Comparison of ENCODE assay signal across 28 mouse cellular contexts in genomic region chr10:49704446-49704845, GRCm38 (mm10).
A peak's percentile ranks its signal among the peaks of the same experiment; 100 is the strongest.
DNase-seq lines count a peak whose midpoint lies in the region; ATAC-seq and TF ChIP-seq lines count a peak whose summit lies in the region.
"Had no signal": no experiment of that assay in that cellular context is flagged by ENCODE, and none has a peak within 500 bp of the region (broad histone marks: within the 10 kb centered on the region; RNA-seq: fewer than 3 reads in every experiment).

No protein-coding gene starts in this region.

- no peak overlapping the region for H3K27ac ChIP-seq in hindbrain, postnatal 0 days
- no peak overlapping the region for H3K27ac ChIP-seq in hindbrain, embryonic 14.5 days
- H3K27ac ChIP-seq: embryonic facial prominence, embryonic 10.5 days; embryonic facial prominence, embryonic 13.5 days; forebrain, embryonic 12.5 days; gastrocnemius, adult 2 months; heart, embryonic 15.5 days; hindbrain, embryonic 10.5 days; hindbrain, embryonic 13.5 days had no signal

- ATAC-seq in hindbrain, postnatal 0 days: no peak
- no peak for ATAC-seq in hindbrain, embryonic 14.5 days (ENCODE audit: low FRiP score)
- ATAC-seq: forebrain, postnatal 0 days; intestine, postnatal 0 days; Patski had no signal

- no peaks in the 10 kb centered on the region for H3K9me3 ChIP-seq in hindbrain, postnatal 0 days (ENCODE audit: low read length)
- H3K9me3 ChIP-seq in hindbrain, embryonic 14.5 days (ENCODE audit: control insufficient read depth, low read length): no peaks in the 10 kb centered on the region
- H3K9me3 ChIP-seq: embryonic facial prominence, embryonic 10.5 days; embryonic facial prominence, embryonic 13.5 days; forebrain, embryonic 12.5 days; heart, embryonic 12.5 days; heart, embryonic 15.5 days; hindbrain, embryonic 10.5 days; hindbrain, embryonic 13.5 days had no signal

- H3K9ac ChIP-seq in hindbrain, postnatal 0 days (replicated peaks; ENCODE audit: low read length): no peak overlapping the region
- H3K9ac ChIP-seq in hindbrain, embryonic 14.5 days: no peak overlapping the region
- H3K9ac ChIP-seq: embryonic facial prominence, embryonic 13.5 days; forebrain, embryonic 12.5 days; forebrain, postnatal 0 days; heart, embryonic 12.5 days; heart, embryonic 15.5 days; hindbrain, embryonic 13.5 days had no signal

- H3K4me1 ChIP-seq in hindbrain, postnatal 0 days (ENCODE audit: insufficient read depth, low read length): no peaks in the 10 kb centered on the region
- H3K4me1 ChIP-seq in hindbrain, embryonic 14.5 days (replicated peaks; ENCODE audit: control insufficient read depth, insufficient read depth, low read length): no peaks in the 10 kb centered on the region
- H3K4me1 ChIP-seq: embryonic facial prominence, embryonic 10.5 days; embryonic facial prominence, embryonic 13.5 days; forebrain, embryonic 12.5 days; heart, embryonic 12.5 days; heart, embryonic 15.5 days; hindbrain, embryonic 10.5 days; hindbrain, embryonic 13.5 days had no signal

- no peaks in the 10 kb centered on the region for H3K27me3 ChIP-seq in hindbrain, postnatal 0 days (ENCODE audit: insufficient read depth, low read length)
- H3K27me3 ChIP-seq in hindbrain, embryonic 14.5 days (ENCODE audit: control insufficient read depth, insufficient read depth, low read length): no peaks in the 10 kb centered on the region
- H3K27me3 ChIP-seq: embryonic facial prominence, embryonic 13.5 days; forebrain, embryonic 12.5 days; heart, embryonic 12.5 days; heart, embryonic 15.5 days; hindbrain, embryonic 13.5 days; Patski had no signal

- H3K4me3 ChIP-seq in hindbrain, postnatal 0 days (ENCODE audit: low read length): no peak overlapping the region
- H3K4me3 ChIP-seq in hindbrain, embryonic 14.5 days (replicated peaks; ENCODE audit: low read length): no peak overlapping the region
- H3K4me3 ChIP-seq: embryonic facial prominence, embryonic 10.5 days; embryonic facial prominence, embryonic 13.5 days; erythroblast, embryonic 14.5 days; forebrain, embryonic 12.5 days; gastrocnemius, adult 2 months; heart, embryonic 12.5 days; heart, embryonic 15.5 days; hindbrain, embryonic 10.5 days; hindbrain, embryonic 13.5 days had no signal

- H3K36me3 ChIP-seq in hindbrain, postnatal 0 days (ENCODE audit: insufficient read depth, low read length): no peaks in the 10 kb centered on the region
- no peaks in the 10 kb centered on the region for H3K36me3 ChIP-seq in hindbrain, embryonic 14.5 days (replicated peaks; ENCODE audit: control insufficient read depth, insufficient read depth)
- H3K36me3 ChIP-seq: embryonic facial prominence, embryonic 10.5 days; embryonic facial prominence, embryonic 13.5 days; forebrain, embryonic 12.5 days; heart, embryonic 12.5 days; heart, embryonic 15.5 days; hindbrain, embryonic 10.5 days; hindbrain, embryonic 13.5 days had no signal

- peak; percentile 35 for DNase-seq in cerebellum, adult 9-10 months
- DNase-seq in cerebellum, adult 11-12 months: no peak
- DNase-seq in cerebellum, postnatal 14 days: peak; percentile 43 to 52
- no peak for DNase-seq in cerebellum, adult 8-10 months
- peak; percentile 39 for DNase-seq in hindbrain, postnatal 0 days (ENCODE audit: low spot score)
- DNase-seq in hindbrain, embryonic 14.5 days (ENCODE audit: low spot score): no peak
- DNase-seq in Muller cell, postnatal 12 days (ENCODE audit: inconsistent ontology term): peak; percentile 35
- DNase-seq in ovary, postnatal 36 days (ENCODE audit: low spot score): no peak
- DNase-seq: adrenal gland, postnatal 10 days; adrenal gland, postnatal 36 days; embryo, embryonic 11 days; forebrain, postnatal 0 days; gastrocnemius, adult 2 months; gastrocnemius, postnatal 25 days; heart, adult 18-20 months; heart, postnatal 10 days; heart, postnatal 36 days; kidney, adult 2 months had no signal

- TF ChIP-seq CTCF in hindbrain, postnatal 0 days (IDR thresholded peaks at IDR 0.05; ENCODE audit: low read depth): no peak

- 78% methylated on average over 8 of the region's 8 CpGs for WGBS in hindbrain, postnatal 0 days
- 93% methylated on average over 8 of the region's 8 CpGs for WGBS in hindbrain, embryonic 14.5 days

- H3K4me2 ChIP-seq in hindbrain, postnatal 0 days (ENCODE audit: low read depth, low read length): no peak overlapping the region
- no peak overlapping the region for H3K4me2 ChIP-seq in hindbrain, embryonic 14.5 days (replicated peaks)
- H3K4me2 ChIP-seq: embryonic facial prominence, embryonic 13.5 days; forebrain, embryonic 12.5 days; heart, embryonic 12.5 days; heart, embryonic 15.5 days; hindbrain, embryonic 13.5 days had no signal

Comparison
In these comparisons a context has a peak if more than half of its experiments do, and no peak if none do; other contexts are left out.
1. DNase-seq: peak in cerebellum, adult 9-10 months (single experiment), cerebellum, postnatal 14 days (2 of 2), hindbrain, postnatal 0 days (single experiment) and Muller cell, postnatal 12 days (single experiment); none in cerebellum, adult 11-12 months (single experiment), cerebellum, adult 8-10 months (single experiment), hindbrain, embryonic 14.5 days (single experiment) and ovary, postnatal 36 days (single experiment).